8 mouse cellular contexts compared by ENCODE assay signal in genomic region chr14:21500154-21501047, GRCm38 (mm10). TPM values are rescaled to one million over a fixed set of nuclear protein-coding genes. Genes with fewer than 3 reads are reported as not detected.
DNase-seq lines count a peak whose midpoint lies in the region; ATAC-seq lines count a peak whose summit lies in the region.

No protein-coding gene starts in this region.

- peak; percentile 100 for DNase-seq in Muller cell, postnatal 12 days (ENCODE audit: inconsistent ontology term)
- peak; percentile 100 for DNase-seq in cerebellum, adult 9-11 months
- peak; percentile 100 for DNase-seq in frontal cortex, adult 2 months (ENCODE audit: extremely low spot score in 1 of 2, low spot score in 1 of 2)
- DNase-seq in hindbrain, embryonic 11.5 days (ENCODE audit: low spot score) = peak; percentile 99
- peak; percentile 99 for DNase-seq in layer of hippocampus, postnatal 10 days (ENCODE audit: low spot score in 2 of 2)
- DNase-seq in lung, postnatal 10 days = peak; percentile 100
- DNase-seq in ovary, postnatal 36 days (ENCODE audit: low spot score) = peak; percentile 99
- peak; percentile 99 for DNase-seq in thymus, postnatal 25 days

- H3K9ac ChIP-seq in hindbrain, embryonic 11.5 days (ENCODE audit: low read depth, low read length) = peak overlapping the region; percentile 97

- peak overlapping the region; percentile 87 for H3K4me3 ChIP-seq in hindbrain, embryonic 11.5 days (ENCODE audit: low read depth, low read length)

- H3K27ac ChIP-seq in hindbrain, embryonic 11.5 days (ENCODE audit: low read depth, low read length) = peak overlapping the region; percentile 99

- no peaks in the 10 kb centered on the region for H3K36me3 ChIP-seq in hindbrain, embryonic 11.5 days (ENCODE audit: control insufficient read depth, insufficient read depth, low read length)

- under 1% methylated on average over 74 of the region's 75 CpGs for WGBS in hindbrain, embryonic 11.5 days

- no peaks in the 10 kb centered on the region for H3K4me1 ChIP-seq in hindbrain, embryonic 11.5 days (replicated peaks; ENCODE audit: control insufficient read depth, insufficient read depth, low read length)

- no peaks in the 10 kb centered on the region for H3K27me3 ChIP-seq in hindbrain, embryonic 11.5 days (ENCODE audit: control insufficient read depth, insufficient read depth, low read length)

- no peaks in the 10 kb centered on the region for H3K9me3 ChIP-seq in hindbrain, embryonic 11.5 days (ENCODE audit: control insufficient read depth, low read length)

- peak; percentile 96 for ATAC-seq in hindbrain, embryonic 11.5 days (ENCODE audit: low FRiP score)

- H3K4me2 ChIP-seq in hindbrain, embryonic 11.5 days (replicated peaks; ENCODE audit: low read depth, low read length) = peak overlapping the region; percentile 81

RNA-seq across cellular contexts. Expression of gene Kat6b, which starts 19.2 kb away (rescaled TPM):
- 41.3 and 45.9 TPM in 2 replicates for polyA plus RNA-seq in frontal cortex, adult 2 months (2012; rRNA removed)
- 16.5 and 24.0 TPM in 2 replicates for polyA plus RNA-seq in hindbrain, embryonic 11.5 days (2014; fragmentation: Nextera tagmentation; extraction: Ambion mirVana)
- 10 to 100 TPM; 60.3 to 62.0 TPM for total RNA-seq in layer of hippocampus, postnatal 10 days (2021)

Comparison
In these comparisons a context has a peak if more than half of its experiments do, and no peak if none do; other contexts are left out.
1. Peak in every context shown above with its lines: DNase-seq, ATAC-seq, H3K4me3 ChIP-seq and H3K27ac ChIP-seq.